Mouse (Mus musculus) lung, postnatal 0 days (tissue): ENCODE measurements around the gene Ell2.

ENCODE experiments used
- CTCF ChIP-seq: IDR thresholded peaks from 2 replicates; pipeline ENCODE4 v1.5.1; 2016; ENCODE audit warnings: antibody characterized with exemption, mild to moderate bottlenecking
- EP300 ChIP-seq: IDR thresholded peaks from 2 replicates; pipeline ENCODE4 v1.6.1; 2016; ENCODE audit warnings: antibody characterized with exemption, mild to moderate bottlenecking, control low read depth

GRCm38 (mm10) chr13:75809957-75810356 is 103.4 kb downstream of the Ell2 start:
- TF ChIP-seq CTCF (no peak), EP300 (no peak)
